Mouse (Mus musculus) lung, adult 2 months (tissue): ENCODE measurements around the gene Actr2. TPM values are rescaled to one million over a fixed set of nuclear protein-coding genes. Genes with fewer than 3 reads are reported as not detected.

Source experiments
- DNase-seq: peaks from one replicate; pipeline ENCODE4 v3.0.0; 2022
- H3K4me1 ChIP-seq: fragments of 200-500 bp; 2 replicates; pipeline ENCODE4 v1.6.1; 2011; ENCODE audit warnings: low read length; ENCODE audit not compliant: control insufficient read depth, insufficient read depth
- H3K4me3 ChIP-seq: fragments of 200-500 bp; replicated peaks from 2 replicates; pipeline ENCODE3; 2011; ENCODE audit warnings: low read depth, mild to moderate bottlenecking, control low read depth, low read length; ENCODE audit errors: extremely low read depth
- CTCF ChIP-seq: fragments of 200-500 bp; IDR thresholded peaks from 2 replicates; pipeline ENCODE4 v1.5.1; 2011; ENCODE audit warnings: mild to moderate bottlenecking, low read length, control low read depth; ENCODE audit not compliant: insufficient read depth
- POLR2A ChIP-seq: fragments of 200-500 bp; IDR thresholded peaks from 2 replicates; pipeline ENCODE4 v1.6.1; 2011; ENCODE audit warnings: low read depth, mild to moderate bottlenecking, control low read depth, low read length, borderline replicate concordance; ENCODE audit errors: extremely low read depth
- WGBS: fragments of 180-500 bp; shearing (Covaris S2); methylation state at CpG from one replicate; pipeline ENCODE4 v1.1.7; 2018; 5-methylcytosine and 5-hydroxymethylcytosine counted together
- polyA plus RNA-seq: library from polyadenylated mRNA; depleted of rRNA; stranded (reverse); fragments of >200 nt; gene quantifications from 2 replicates; pipeline ENCODE4 v1.2.3, GENCODE M21; 2012

Actr2 gene
- polyA plus RNA-seq, 1 experiment, result 37.7 TPM

GRCm38 (mm10) chr11:20116701-20117100, 4.0 kb upstream of the Actr2 start:
- no peak overlapping the region for H3K4me3 ChIP-seq
- DNase-seq, result no peak
- TF ChIP-seq POLR2A, result no peak
- TF ChIP-seq CTCF, result no peak
- WGBS, result 91% methylated on average over 4 of the region's 4 CpGs
- peaks cover 3% of the 10 kb centered on the region for H3K4me1 ChIP-seq

- 81% methylated on average over 5 of the region's 5 CpGs for WGBS
- H3K4me3 ChIP-seq, result no peak overlapping the region
- TF ChIP-seq POLR2A, result no peak
- no peak for TF ChIP-seq CTCF
Measured at GRCm38 (mm10) chr11:20116030-20116551, 3.4 kb upstream of the Actr2 start.

GRCm38 (mm10) chr11:20112006-20112740, 540 bp downstream of the Actr2 start:
- TF ChIP-seq CTCF (no peak), POLR2A (peak; percentile 78)
- peak overlapping the region; percentile 98 for H3K4me3 ChIP-seq
- DNase-seq, result peak; percentile 78
- 2% methylated on average over 49 of the region's 50 CpGs for WGBS
- peaks cover 11% of the 10 kb centered on the region for H3K4me1 ChIP-seq

More at GRCm38 (mm10) chr11:20116030-20116551, 3.4 kb upstream of the Actr2 start:
- H3K4me1 ChIP-seq, result peaks cover 3% of the 10 kb centered on the region
- DNase-seq, result no peak

GRCm38 (mm10) chr11:20108151-20108550, 4.6 kb downstream of the Actr2 start:
- WGBS, result 78% methylated on average over 7 of the region's 7 CpGs
- TF ChIP-seq CTCF (no peak), POLR2A (no peak)
- no peak overlapping the region for H3K4me3 ChIP-seq
- H3K4me1 ChIP-seq, result peaks cover 12% of the 10 kb centered on the region
- DNase-seq, result no peak

GRCm38 (mm10) chr11:20107683-20108082, 5.0 kb downstream of the Actr2 start:
- 76% methylated on average over 4 of the region's 4 CpGs for WGBS
- H3K4me3 ChIP-seq, result no peak overlapping the region
- TF ChIP-seq POLR2A, result no peak
- no peak for TF ChIP-seq CTCF
- peaks cover 12% of the 10 kb centered on the region for H3K4me1 ChIP-seq
- DNase-seq, result no peak

- WGBS, result 55% methylated on average over 3 of the region's 3 CpGs
- Histone ChIP-seq H3K4me1 (peaks cover 12% of the 10 kb centered on the region), H3K4me3 (no peak overlapping the region)
- TF ChIP-seq POLR2A (no peak), CTCF (no peak)
- DNase-seq, result no peak
Measured at GRCm38 (mm10) chr11:20106946-20107345, 5.8 kb downstream of the Actr2 start.

GRCm38 (mm10) chr11:20103949-20104348, 8.8 kb downstream of the Actr2 start:
- WGBS, result 82% methylated on average over 2 of the region's 2 CpGs
- H3K4me3 ChIP-seq, result no peak overlapping the region
- no peak for TF ChIP-seq POLR2A
- TF ChIP-seq CTCF, result no peak
- H3K4me1 ChIP-seq, result peaks cover 9% of the 10 kb centered on the region
- DNase-seq, result no peak

GRCm38 (mm10) chr11:20086306-20086705, 26.4 kb downstream of the Actr2 start:
- DNase-seq, result no peak
- H3K4me3 ChIP-seq, result no peak overlapping the region
- TF ChIP-seq POLR2A (no peak), CTCF (no peak)
- peaks cover 2% of the 10 kb centered on the region for H3K4me1 ChIP-seq

GRCm38 (mm10) chr11:20085635-20086034, 27.1 kb downstream of the Actr2 start:
- 100% methylated on average over 2 of the region's 2 CpGs for WGBS
- no peak for DNase-seq
- no peak overlapping the region for H3K4me3 ChIP-seq
- H3K4me1 ChIP-seq, result peaks cover 2% of the 10 kb centered on the region
- TF ChIP-seq CTCF (no peak), POLR2A (no peak)

- H3K4me1 ChIP-seq, result no peaks in the 10 kb centered on the region
- WGBS, result 76% methylated on average over 1 of the region's 1 CpGs
- no peak for TF ChIP-seq CTCF
- no peak for TF ChIP-seq POLR2A
Measured at GRCm38 (mm10) chr11:20075415-20075814, 37.3 kb downstream of the Actr2 start.

More at GRCm38 (mm10) chr11:20075415-20075814, 37.3 kb downstream of the Actr2 start:
- DNase-seq, result no peak
- H3K4me3 ChIP-seq, result no peak overlapping the region
